Mouse (Mus musculus): ENCODE data around the gene Wdr93. TPM values are rescaled to one million over a fixed set of nuclear protein-coding genes. Genes with fewer than 3 reads are reported as not detected.

Gene Wdr93
- total RNA-seq, 1 experiment: 0.71 TPM

- H3K4me3 ChIP-seq (ENCODE audit: insufficient read depth in 1 of 2, low read depth in 1 of 2, low read length in 2 of 2, poor library complexity in 1 of 2, severe bottlenecking in 1 of 2): peak overlapping the region; percentile 60 to 75
- peaks cover 0 to 5% of the 10 kb centered on the region in 2 experiments; a peak in 1 of 4 replicates for H3K4me1 ChIP-seq (ENCODE audit: control insufficient read depth in 2 of 2, insufficient read depth in 2 of 2, low read length in 2 of 2, poor library complexity in 1 of 2)
- no peak for DNase-seq (ENCODE audit: low read depth, low spot score)
- H3K9me3 ChIP-seq (ENCODE audit: control insufficient read depth, insufficient read depth, low read depth, low read length): no peaks in the 10 kb centered on the region
- TF ChIP-seq ZC3H11A (IDR thresholded peaks at IDR 0.05; ENCODE audit: borderline replicate concordance, low read depth, low read length) (no peak), ZNF384 (IDR thresholded peaks at IDR 0.05; ENCODE audit: low read depth, low read length) (no peak), MAFK (IDR thresholded peaks at IDR 0.05; ENCODE audit: insufficient read depth, low read depth, low read length) (no peak), CHD2 (IDR thresholded peaks at IDR 0.05; ENCODE audit: low read depth, low read length) (no peak), HCFC1 (IDR thresholded peaks at IDR 0.05; ENCODE audit: borderline replicate concordance, insufficient read depth, low read length) (no peak)
- in situ Hi-C loops (cut with MboI; ENCODE audit: low sequenced_read_pairs in 2 of 2, unreplicated experiment in 2 of 2): no loop called here
- H3K36me3 ChIP-seq (ENCODE audit: control insufficient read depth, insufficient read depth, low read length, poor library complexity, severe bottlenecking): no peaks in the 10 kb centered on the region; the same call in 1 of the 2 replicates
- no peak overlapping the region for H3K27ac ChIP-seq (ENCODE audit: insufficient read depth, low read depth, low read length, poor library complexity, severe bottlenecking)
- peak overlapping the region; percentile 36 for H3K9ac ChIP-seq (ENCODE audit: insufficient read depth, low read depth, low read length, poor library complexity, severe bottlenecking)
Observed at GRCm38 (mm10) chr7:79792635-79793421, 49.9 kb downstream of the Wdr93 start.

- no peak for TF ChIP-seq ZNF384 (IDR thresholded peaks at IDR 0.05; ENCODE audit: low read depth, low read length)
- TF ChIP-seq HCFC1 (IDR thresholded peaks at IDR 0.05; ENCODE audit: borderline replicate concordance, insufficient read depth, low read length): no peak
- TF ChIP-seq MAFK (IDR thresholded peaks at IDR 0.05; ENCODE audit: insufficient read depth, low read depth, low read length): no peak
- no peak for TF ChIP-seq ZC3H11A (IDR thresholded peaks at IDR 0.05; ENCODE audit: borderline replicate concordance, low read depth, low read length)
- TF ChIP-seq CHD2 (IDR thresholded peaks at IDR 0.05; ENCODE audit: low read depth, low read length): no peak
- no peak for DNase-seq (ENCODE audit: low read depth, low spot score)
- Histone ChIP-seq H3K9me3 (ENCODE audit: control insufficient read depth, insufficient read depth, low read depth, low read length) (no peaks in the 10 kb centered on the region), H3K4me3 (ENCODE audit: insufficient read depth in 1 of 2, low read depth in 1 of 2, low read length in 2 of 2, poor library complexity in 1 of 2, severe bottlenecking in 1 of 2) (peak within 1 kb of the TSS; percentile 60 to 75), H3K9ac (ENCODE audit: insufficient read depth, low read depth, low read length, poor library complexity, severe bottlenecking) (peak within 1 kb of the TSS; percentile 36), H3K4me1 (ENCODE audit: control insufficient read depth in 2 of 2, insufficient read depth in 2 of 2, low read length in 2 of 2, poor library complexity in 1 of 2) (peaks cover 0 to 4% of the 10 kb centered on the region in 2 experiments; a peak in 1 of 4 replicates), H3K36me3 (ENCODE audit: control insufficient read depth, insufficient read depth, low read length, poor library complexity, severe bottlenecking) (no peaks in the 10 kb centered on the region), H3K27ac (ENCODE audit: insufficient read depth, low read depth, low read length, poor library complexity, severe bottlenecking) (no peak within 1 kb of the TSS)
- in situ Hi-C loops (cut with MboI; ENCODE audit: low sequenced_read_pairs in 2 of 2, unreplicated experiment in 2 of 2): no loop called here
Observed at GRCm38 (mm10) chr7:79793688-79794087, 50.7 kb downstream of the Wdr93 start, which contains the start of gene Mesp1. Gene Mesp1 (minus strand): TSS chr7:79793788.

- no peak overlapping the region for H3K4me3 ChIP-seq (ENCODE audit: insufficient read depth in 1 of 2, low read depth in 1 of 2, low read length in 2 of 2, poor library complexity in 1 of 2, severe bottlenecking in 1 of 2)
- DNase-seq (ENCODE audit: low read depth, low spot score): no peak
- no peaks in the 10 kb centered on the region for H3K36me3 ChIP-seq (ENCODE audit: control insufficient read depth, insufficient read depth, low read length, poor library complexity, severe bottlenecking)
- no peaks in the 10 kb centered on the region for H3K9me3 ChIP-seq (ENCODE audit: control insufficient read depth, insufficient read depth, low read depth, low read length)
- H3K27ac ChIP-seq (ENCODE audit: insufficient read depth, low read depth, low read length, poor library complexity, severe bottlenecking): no peak overlapping the region
- H3K9ac ChIP-seq (ENCODE audit: insufficient read depth, low read depth, low read length, poor library complexity, severe bottlenecking): no peak overlapping the region
- in situ Hi-C loops (cut with MboI; ENCODE audit: low sequenced_read_pairs in 2 of 2, unreplicated experiment in 2 of 2): loop anchor here in 1 of 2 experiments (5.0 kb wide), 1 partner anchor 119 kb away; no protein-coding TSS in a partner anchor
- no peaks in the 10 kb centered on the region for H3K4me1 ChIP-seq (ENCODE audit: control insufficient read depth in 2 of 2, insufficient read depth in 2 of 2, low read length in 2 of 2, poor library complexity in 1 of 2)
- TF ChIP-seq CHD2 (IDR thresholded peaks at IDR 0.05; ENCODE audit: low read depth, low read length) (no peak), HCFC1 (IDR thresholded peaks at IDR 0.05; ENCODE audit: borderline replicate concordance, insufficient read depth, low read length) (no peak), ZC3H11A (IDR thresholded peaks at IDR 0.05; ENCODE audit: borderline replicate concordance, low read depth, low read length) (no peak), MAFK (IDR thresholded peaks at IDR 0.05; ENCODE audit: insufficient read depth, low read depth, low read length) (no peak), ZNF384 (IDR thresholded peaks at IDR 0.05; ENCODE audit: low read depth, low read length) (no peak)
Observed at GRCm38 (mm10) chr7:79798606-79799005, 55.6 kb downstream of the Wdr93 start.

GRCm38 (mm10) chr7:79799048-79799447 lies 56.1 kb downstream of the Wdr93 start:
- Histone ChIP-seq H3K27ac (ENCODE audit: insufficient read depth, low read depth, low read length, poor library complexity, severe bottlenecking) (no peak overlapping the region), H3K9me3 (ENCODE audit: control insufficient read depth, insufficient read depth, low read depth, low read length) (no peaks in the 10 kb centered on the region), H3K36me3 (ENCODE audit: control insufficient read depth, insufficient read depth, low read length, poor library complexity, severe bottlenecking) (no peaks in the 10 kb centered on the region), H3K4me1 (ENCODE audit: control insufficient read depth in 2 of 2, insufficient read depth in 2 of 2, low read length in 2 of 2, poor library complexity in 1 of 2) (no peaks in the 10 kb centered on the region), H3K9ac (ENCODE audit: insufficient read depth, low read depth, low read length, poor library complexity, severe bottlenecking) (no peak overlapping the region), H3K4me3 (ENCODE audit: insufficient read depth in 1 of 2, low read depth in 1 of 2, low read length in 2 of 2, poor library complexity in 1 of 2, severe bottlenecking in 1 of 2) (no peak overlapping the region)
- TF ChIP-seq ZC3H11A (IDR thresholded peaks at IDR 0.05; ENCODE audit: borderline replicate concordance, low read depth, low read length) (peak; percentile 74; the same call in 1 of the 2 replicates), HCFC1 (IDR thresholded peaks at IDR 0.05; ENCODE audit: borderline replicate concordance, insufficient read depth, low read length) (no peak)
- in situ Hi-C loops (cut with MboI; ENCODE audit: low sequenced_read_pairs in 2 of 2, unreplicated experiment in 2 of 2): loop anchor here in 1 of 2 experiments (5.0 kb wide), 1 partner anchor 118 kb away; no protein-coding TSS in a partner anchor
- peak; percentile 69 for DNase-seq (ENCODE audit: low read depth, low spot score)

Data from ES-E14 (cell line).